Mouse (Mus musculus): Measurements from ENCODE around the gene Mcpt1. TPM values are rescaled to one million over a fixed set of nuclear protein-coding genes. Genes with fewer than 3 reads are reported as not detected.

Gene Mcpt1
- not detected for polyA plus RNA-seq (2017; shearing (Covaris generic))

GRCm38 (mm10) chr14:56017671-56018070 is at the start of gene Mcpt1:
TSS of gene Mcpt1 (plus strand) at chr14:56017971.

GRCm38 (mm10) chr14:56030395-56030794 is 12.6 kb downstream of the Mcpt1 start, which contains the start of gene Mcpt9:
TSS of gene Mcpt9 (minus strand) at chr14:56030495.

GRCm38 (mm10) chr14:56041792-56042191 is 24.0 kb downstream of the Mcpt1 start, which contains the start of gene Mcpt2:
TSS of gene Mcpt2 (plus strand) at chr14:56042041.

GRCm38 (mm10) chr14:56062213-56062612 is 44.4 kb downstream of the Mcpt1 start, which contains the start of gene Mcpt4:
TSS of gene Mcpt4 (minus strand) at chr14:56062313.

Other genes with a start within 250 kb of the Mcpt1 start
- gene Adcy4, start 233.9 kb upstream of the Mcpt1 start, polyA plus RNA-seq (2017; shearing (Covaris generic)): not detected
- gene Ripk3, start 229.1 kb upstream of the Mcpt1 start, polyA plus RNA-seq (2017; shearing (Covaris generic)): 60.3 TPM
- not detected for gene Nfatc4, start 194.8 kb upstream of the Mcpt1 start, polyA plus RNA-seq (2017; shearing (Covaris generic))
- not detected for gene Nynrin, start 164.0 kb upstream of the Mcpt1 start, polyA plus RNA-seq (2017; shearing (Covaris generic))
- 0.10 TPM for gene Cbln3, start 133.6 kb upstream of the Mcpt1 start, polyA plus RNA-seq (2017; shearing (Covaris generic))
- gene Khnyn, start 133.0 kb upstream of the Mcpt1 start, polyA plus RNA-seq (2017; shearing (Covaris generic)): 89.2 TPM
- gene Sdr39u1, start 117.7 kb upstream of the Mcpt1 start, polyA plus RNA-seq (2017; shearing (Covaris generic)): 29.4 TPM
- not detected for gene Cma1, start 73.3 kb upstream of the Mcpt1 start, polyA plus RNA-seq (2017; shearing (Covaris generic))
- gene Cma2, start 67.0 kb upstream of the Mcpt1 start, polyA plus RNA-seq (2017; shearing (Covaris generic)): not detected
- gene Mcpt9, start 12.5 kb downstream of the Mcpt1 start, polyA plus RNA-seq (2017; shearing (Covaris generic)): not detected
- gene Mcpt2, start 24.1 kb downstream of the Mcpt1 start, polyA plus RNA-seq (2017; shearing (Covaris generic)): not detected
- not detected for gene Mcpt4, start 44.3 kb downstream of the Mcpt1 start, polyA plus RNA-seq (2017; shearing (Covaris generic))
- gene Mcpt8, start 67.3 kb downstream of the Mcpt1 start, polyA plus RNA-seq (2017; shearing (Covaris generic)): not detected
- not detected for gene Ctsg, start 84.6 kb downstream of the Mcpt1 start, polyA plus RNA-seq (2017; shearing (Covaris generic))
- gene Gzme, start 102.7 kb downstream of the Mcpt1 start, polyA plus RNA-seq (2017; shearing (Covaris generic)): not detected
- not detected for gene Gzmd, start 114.6 kb downstream of the Mcpt1 start, polyA plus RNA-seq (2017; shearing (Covaris generic))
- not detected for gene Gzmg, start 141.6 kb downstream of the Mcpt1 start, polyA plus RNA-seq (2017; shearing (Covaris generic))
- not detected for gene Gzmn, start 156.6 kb downstream of the Mcpt1 start, polyA plus RNA-seq (2017; shearing (Covaris generic))
- not detected for gene Gzmf, start 193.4 kb downstream of the Mcpt1 start, polyA plus RNA-seq (2017; shearing (Covaris generic))
- 1.1 TPM for gene Gzmc, start 216.7 kb downstream of the Mcpt1 start, polyA plus RNA-seq (2017; shearing (Covaris generic))
- gene Gzmb, start 244.3 kb downstream of the Mcpt1 start, polyA plus RNA-seq (2017; shearing (Covaris generic)): 14.5 TPM